Mouse (Mus musculus) urinary bladder, postnatal 4 days (tissue): ENCODE results near the gene Fastkd5.
"Not testable (repeated sequence)": the region's sequence is repeated elsewhere in the genome, so short reads cannot be mapped to it uniquely, and the experiment has no call there.

ENCODE experiments used
- DNase-seq, 2 experiments: peaks; one replicate each; pipeline ENCODE4 v3.0.0; 2021 to 2022; ENCODE audit warnings: low spot score in 2 of 2

Gene Fastkd5

GRCm38 (mm10) chr2:130629839-130630203 is at the start of gene Fastkd5, which contains the start of gene Ubox5:
Fastkd5 (minus strand) TSS chr2:130630027.
Ubox5 (minus strand) TSS chr2:130630038.
- peak; percentile 85 to 95 for DNase-seq

DNA sequence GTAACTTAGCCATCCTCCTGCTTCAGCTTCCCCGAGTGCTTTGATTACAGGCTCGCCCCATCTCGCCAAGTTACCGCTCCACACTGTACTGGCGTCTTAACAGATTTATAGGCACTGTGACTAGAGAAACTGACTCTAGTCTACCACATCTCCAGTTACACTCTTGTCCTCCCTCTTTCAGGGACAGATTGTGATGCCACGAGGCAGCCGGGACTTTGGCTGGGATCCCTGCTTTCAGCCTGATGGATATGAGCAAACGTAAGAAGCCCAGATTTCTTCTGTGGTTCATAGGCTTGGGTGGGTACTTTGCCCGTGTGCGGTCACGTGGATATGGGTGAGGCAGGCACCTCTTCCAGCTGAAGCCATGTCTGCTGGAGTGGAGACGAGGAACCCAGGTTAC is 49.3 kb upstream of the Fastkd5 start:
- no peak for DNase-seq

- no peak for DNase-seq
Observed at GRCm38 (mm10) chr2:130677211-130677610, 47.4 kb upstream of the Fastkd5 start.

DNA sequence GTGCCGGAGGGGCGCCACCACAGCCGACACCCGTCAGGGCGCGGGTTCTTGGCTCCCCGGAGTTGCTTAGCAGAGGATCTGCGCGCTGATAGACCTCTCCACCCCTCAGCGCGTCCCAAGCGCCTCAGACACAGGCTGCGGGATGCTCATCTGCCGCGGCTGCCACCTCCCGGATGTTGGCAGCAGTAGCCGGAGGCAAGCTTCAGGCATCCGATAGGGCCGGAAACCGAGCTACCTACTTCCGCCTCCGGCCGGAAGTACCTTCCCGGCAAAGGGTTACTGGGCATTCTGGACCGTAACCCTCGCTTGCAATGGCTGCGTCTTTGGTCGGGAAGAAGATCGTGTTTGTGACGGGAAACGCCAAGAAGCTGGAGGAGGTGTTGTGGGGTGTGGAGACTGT is 37.7 kb upstream of the Fastkd5 start, which contains the start of gene Itpa:
Itpa (plus strand) TSS at position 52 of the 400 bp plus-strand sequence.
- DNase-seq = peak; percentile 79 to 82

GRCm38 (mm10) chr2:130664102-130664701 is 34.4 kb upstream of the Fastkd5 start, which contains the start of gene Ddrgk1:
Ddrgk1 (minus strand) TSS chr2:130664659.
- DNase-seq = peak; percentile 89 to 90

- no peak for DNase-seq
Observed at GRCm38 (mm10) chr2:130663342-130663741, 33.5 kb upstream of the Fastkd5 start.

DNA sequence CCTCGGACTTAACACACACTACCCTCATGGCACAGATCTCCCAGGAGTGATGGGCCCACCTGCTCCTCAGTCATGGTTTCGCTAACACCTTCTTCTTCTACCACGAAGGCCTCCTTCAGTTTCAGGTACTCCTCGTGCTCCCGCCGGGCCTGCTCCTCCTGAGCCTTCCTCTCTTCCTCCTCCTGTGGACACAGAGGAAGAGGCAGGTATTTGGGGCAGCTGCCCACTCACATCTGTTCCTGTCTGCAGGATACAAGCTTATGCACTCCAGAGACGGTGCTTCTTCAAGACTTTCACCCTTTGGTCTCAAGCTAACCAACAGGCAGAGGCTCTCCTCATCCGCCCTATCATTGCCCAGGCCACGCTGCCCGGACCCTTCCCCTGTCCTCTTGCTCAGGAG is 28.7 kb upstream of the Fastkd5 start:
- no peak for DNase-seq

GRCm38 (mm10) chr2:130657541-130657940 is 27.7 kb upstream of the Fastkd5 start:
- DNase-seq = no peak

DNA sequence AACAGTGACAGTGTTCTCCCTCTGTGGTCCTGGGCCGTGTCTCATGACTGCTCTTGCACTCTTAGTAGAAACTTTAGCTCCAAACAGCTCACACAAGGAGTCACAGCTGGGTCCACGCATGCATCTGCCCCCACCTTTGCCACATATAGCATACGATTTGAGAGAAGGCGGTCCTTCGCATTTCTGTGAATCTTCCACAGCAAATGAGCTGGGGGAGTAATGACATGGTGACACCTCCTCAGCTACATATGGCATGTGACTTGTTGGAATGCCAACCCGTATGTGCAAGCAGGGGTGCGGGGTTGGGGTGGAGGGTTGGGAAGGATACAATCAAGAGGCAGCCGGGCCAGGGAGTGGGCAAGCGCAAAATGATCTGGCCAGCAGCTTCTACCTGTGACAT is 26.7 kb upstream of the Fastkd5 start:
- no peak for DNase-seq

GRCm38 (mm10) chr2:130655660-130656339 is 26.0 kb upstream of the Fastkd5 start:
- DNase-seq = no peak

DNA sequence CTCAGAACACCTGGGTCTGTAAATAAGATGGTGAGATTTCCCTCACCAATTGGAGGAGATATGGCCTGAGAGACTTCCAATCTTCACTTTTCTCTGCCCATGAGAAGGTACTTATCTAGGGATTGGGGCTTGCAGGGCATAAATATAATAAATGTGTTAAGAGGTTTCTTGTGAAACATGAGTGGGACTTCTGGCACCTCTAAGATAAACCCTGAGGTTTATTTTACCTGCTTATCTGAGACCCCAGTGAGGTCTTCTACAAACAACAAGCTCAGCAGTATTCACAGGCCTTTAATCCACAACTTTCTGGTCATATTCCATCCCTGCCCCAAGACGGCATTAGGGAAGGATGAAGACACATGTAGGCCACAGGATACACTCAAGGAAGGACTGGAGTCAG is 23.9 kb upstream of the Fastkd5 start:
- DNase-seq = no peak

GRCm38 (mm10) chr2:130653303-130653702 is 23.5 kb upstream of the Fastkd5 start:
- no peak for DNase-seq

GRCm38 (mm10) chr2:130649028-130649427 is 19.2 kb upstream of the Fastkd5 start:
- not testable (repeated sequence) for DNase-seq

DNA sequence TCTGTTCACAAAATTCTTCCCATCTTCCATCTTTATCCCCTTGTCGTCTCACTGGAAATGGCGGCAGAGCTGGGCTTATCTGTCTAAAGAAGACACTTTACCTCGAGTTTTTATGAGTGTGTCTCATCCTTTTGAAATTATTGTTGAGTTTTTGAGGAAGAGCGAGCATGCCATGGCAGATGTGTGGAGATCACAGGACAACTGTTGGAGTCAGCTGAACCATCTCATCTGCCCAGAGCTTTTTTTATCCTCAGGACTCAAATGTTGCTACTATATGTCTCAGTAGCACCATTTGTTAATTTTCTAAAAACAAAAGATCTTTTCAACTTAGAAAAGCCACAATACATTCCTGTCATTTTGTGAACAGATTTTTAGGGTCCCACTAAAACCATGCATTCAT is 15.4 kb upstream of the Fastkd5 start:
- no peak for DNase-seq

DNA sequence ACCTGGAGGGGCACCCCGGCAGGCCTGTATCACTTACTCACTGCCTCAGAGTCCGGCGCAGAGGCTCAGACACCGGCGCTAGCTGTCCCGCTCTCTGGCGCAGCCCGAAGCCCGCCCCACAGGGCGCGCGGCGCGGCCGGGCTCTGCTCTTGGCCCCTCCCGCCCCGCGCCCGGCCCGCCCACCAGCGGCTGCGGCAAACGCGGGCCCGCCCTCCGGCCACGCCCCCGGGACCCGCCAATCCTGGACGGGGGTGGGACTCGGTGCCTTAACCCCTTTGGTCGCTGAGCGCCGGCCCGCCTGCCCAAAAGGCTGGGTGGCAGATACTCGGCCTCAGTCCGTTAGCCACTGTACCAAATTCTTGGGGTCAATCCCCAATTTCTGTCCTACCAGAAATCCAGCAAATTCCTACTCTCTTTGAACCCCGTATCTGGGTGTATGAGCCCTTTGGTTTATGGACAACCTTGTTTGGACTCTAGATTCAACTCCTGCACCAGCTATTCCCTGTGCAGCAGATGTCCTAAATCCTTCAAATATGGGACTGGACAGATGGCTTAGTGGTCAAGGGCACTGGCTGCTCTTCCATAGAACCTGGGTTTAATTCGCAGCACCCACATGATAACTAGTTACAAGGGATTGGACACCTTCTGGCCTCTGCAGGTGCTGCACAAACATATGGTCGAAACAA is 13.0 kb upstream of the Fastkd5 start, which contains the start of gene Lzts3:
Lzts3 (minus strand) TSS at position 120 of the 686 bp plus-strand sequence.
- peak; percentile 92 to 94 for DNase-seq

- DNase-seq = no peak
Observed at GRCm38 (mm10) chr2:130642197-130642660, 12.4 kb upstream of the Fastkd5 start.

DNA sequence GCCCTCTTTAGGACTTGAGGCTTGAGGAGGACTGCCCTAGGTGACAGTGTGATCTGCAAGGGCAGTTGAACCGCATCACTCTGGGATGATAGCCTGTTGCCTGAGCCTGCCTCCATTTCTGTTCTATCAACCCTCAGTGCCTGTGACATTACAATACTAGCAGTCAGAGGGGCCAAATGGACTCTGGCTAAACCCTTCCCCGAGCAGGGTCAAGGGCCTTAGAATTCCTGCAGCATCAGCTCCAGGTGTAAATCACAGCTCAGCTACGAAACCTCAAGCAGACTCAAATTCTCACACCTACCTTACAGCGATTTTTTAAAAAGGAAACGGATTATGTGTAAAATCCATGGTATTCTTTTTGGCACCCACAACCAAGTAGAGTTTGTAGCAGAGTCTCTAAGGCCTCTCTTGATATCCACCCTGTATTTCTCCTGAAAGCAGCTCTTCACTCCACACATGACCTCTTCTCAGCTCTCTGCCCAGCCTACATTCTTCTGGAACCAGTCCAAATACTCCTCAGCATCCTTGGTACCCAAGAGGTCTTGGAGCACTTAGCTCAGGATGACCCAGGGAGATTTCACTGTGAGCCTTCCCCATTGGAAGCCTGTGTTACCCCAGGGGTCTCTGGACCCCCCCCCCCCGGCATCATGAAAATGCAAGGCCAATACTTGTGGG is 11.7 kb upstream of the Fastkd5 start:
- DNase-seq = no peak

- DNase-seq = no peak
Observed at GRCm38 (mm10) chr2:130639276-130639675, 9.4 kb upstream of the Fastkd5 start.

- DNase-seq = no peak
Observed at GRCm38 (mm10) chr2:130638101-130638611, 8.3 kb upstream of the Fastkd5 start.

GRCm38 (mm10) chr2:130635847-130636246 is 6.0 kb upstream of the Fastkd5 start:
- DNase-seq = no peak

DNA sequence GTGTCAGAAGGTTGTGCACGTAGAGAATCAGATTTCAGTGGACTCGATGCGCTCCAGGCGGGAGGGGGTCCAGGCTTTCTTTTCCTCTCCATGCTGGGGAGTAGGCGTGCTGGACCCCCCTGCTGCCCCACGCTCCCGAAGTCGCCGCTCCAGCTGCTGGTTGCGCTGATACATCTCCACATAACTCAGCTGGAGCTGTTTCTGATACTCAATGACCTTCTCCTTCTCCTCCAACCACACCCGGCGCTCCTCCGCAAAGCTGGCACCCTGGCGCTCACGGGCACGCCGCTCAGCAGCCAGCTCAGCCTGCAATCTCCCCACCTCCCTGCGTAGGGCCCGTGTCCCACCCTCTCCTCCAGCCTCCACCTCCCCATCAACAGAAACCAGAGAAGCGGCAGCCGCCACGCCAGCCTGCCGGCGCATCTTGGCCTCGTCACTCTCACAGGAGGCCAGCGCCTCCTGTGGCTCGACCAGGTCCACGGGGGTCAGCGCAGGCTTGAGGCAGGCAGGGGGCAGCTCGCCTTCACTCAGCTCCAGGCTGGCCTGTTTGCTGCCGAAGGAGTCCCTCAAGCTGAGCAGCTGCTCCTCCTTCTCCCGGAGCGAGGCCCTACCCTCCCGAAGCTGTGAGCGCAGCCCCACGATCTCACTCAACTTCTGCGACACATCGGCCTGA is 5.0 kb upstream of the Fastkd5 start:
- peak in 1 of 2 experiments; percentile 31 for DNase-seq
